Mouse (Mus musculus) CH12.LX (cell line): ENCODE data around the gene Raph1. TPM values are rescaled to one million over a fixed set of nuclear protein-coding genes. Genes with fewer than 3 reads are reported as not detected.

Experiments
- DNase-seq: peaks from one replicate; pipeline ENCODE4 v3.0.0-alpha.2; 2013; ENCODE audit errors: extremely low read depth
- H3K27ac ChIP-seq: 2 replicates; pipeline ENCODE4 v1.5.1; 2012; ENCODE audit warnings: low read depth, mild to moderate bottlenecking, control low read depth, moderate library complexity; ENCODE audit not compliant: insufficient read depth
- H3K27me3 ChIP-seq: replicated peaks from 2 replicates; pipeline ENCODE3; 2012; ENCODE audit warnings: inconsistent platforms
- H3K36me3 ChIP-seq, 2 experiments: replicated peaks in 1 of 2; 2 replicates each; pipeline versions ENCODE3 to v1.6.1; 2012; ENCODE audit warnings: inconsistent platforms in 1 of 2, low read length in 1 of 2, mild to moderate bottlenecking in 1 of 2, mixed read lengths in 1 of 2, moderate library complexity in 1 of 2; ENCODE audit not compliant: control insufficient read depth in 1 of 2, insufficient read depth in 1 of 2
- H3K4me1 ChIP-seq, 2 experiments: 2 replicates each; pipeline ENCODE4 v1.6.1; 2012; ENCODE audit warnings: inconsistent platforms in 1 of 2, moderate library complexity in 1 of 2; ENCODE audit not compliant: insufficient read depth in 2 of 2, control insufficient read depth in 1 of 2
- H3K4me2 ChIP-seq: 2 replicates; pipeline ENCODE4 v1.6.1; 2012; ENCODE audit warnings: low read depth, mild to moderate bottlenecking, control low read depth; ENCODE audit not compliant: poor library complexity, insufficient read depth, severe bottlenecking
- H3K4me3 ChIP-seq, 3 experiments: fragments of 150-350 bp in 1 of 3; sonication (generic) in 1 of 3; replicated peaks in 1 of 3; 2 replicates each; pipeline versions ENCODE3 to v1.5.1; 2011 to 2012; ENCODE audit warnings: low read depth in 2 of 3, low read length in 2 of 3, mild to moderate bottlenecking in 2 of 3, moderate library complexity in 2 of 3, control low read depth in 1 of 3, improper control_type of control experiment in 1 of 3, inconsistent platforms in 1 of 3, mixed read lengths in 1 of 3; ENCODE audit not compliant: poor library complexity in 1 of 3
- H3K79me2 ChIP-seq: replicated peaks from 2 replicates; pipeline ENCODE4 v1.6.1; 2012; ENCODE audit warnings: mild to moderate bottlenecking, moderate library complexity; ENCODE audit not compliant: control insufficient read depth, poor library complexity, insufficient read depth, severe bottlenecking; ENCODE audit errors: extremely low read depth
- H3K9ac ChIP-seq: 2 replicates; pipeline ENCODE4 v1.6.1; 2012; ENCODE audit warnings: low read depth, mild to moderate bottlenecking, control low read depth, moderate library complexity; ENCODE audit not compliant: insufficient read depth
- H3K9me3 ChIP-seq: replicated peaks from 2 replicates; pipeline ENCODE3; 2012; ENCODE audit warnings: low read length, inconsistent platforms, mixed read lengths
- BHLHE40 ChIP-seq: IDR thresholded peaks from 2 replicates; pipeline ENCODE4 v1.6.1; 2011; ENCODE audit warnings: mild to moderate bottlenecking, low read depth, low read length, improper control_type of control experiment
- CTCF ChIP-seq, 2 experiments: IDR thresholded peaks in 1 of 2; conservative IDR thresholded peaks in 1 of 2; 2 replicates each; pipeline ENCODE4 v1.5.1; 2011 to 2012; ENCODE audit warnings: low read depth in 2 of 2, low read length in 2 of 2, improper control_type of control experiment in 1 of 2, inconsistent platforms in 1 of 2, mild to moderate bottlenecking in 1 of 2, moderate library complexity in 1 of 2
- ELF1 ChIP-seq: IDR thresholded peaks from 2 replicates; pipeline ENCODE4 v1.6.1; 2014; ENCODE audit warnings: low read depth, mild to moderate bottlenecking, inconsistent platforms, low read length, improper control_type of control experiment
- EP300 ChIP-seq: IDR thresholded peaks from 2 replicates; pipeline ENCODE4 v1.6.1; 2011; ENCODE audit warnings: low read length, improper control_type of control experiment
- ETS1 ChIP-seq: conservative IDR thresholded peaks from 2 replicates; pipeline ENCODE4 v1.6.1; 2012; ENCODE audit warnings: low read depth, mild to moderate bottlenecking, inconsistent platforms, low read length, improper control_type of control experiment, moderate library complexity
- GABPA ChIP-seq: IDR thresholded peaks from 2 replicates; pipeline ENCODE4 v1.6.1; 2012; ENCODE audit warnings: low read depth, low read length, improper control_type of control experiment, inconsistent platforms; ENCODE audit not compliant: insufficient replicate concordance
- KAT2A ChIP-seq: IDR thresholded peaks from 2 replicates; pipeline ENCODE4 v1.6.1; 2012; ENCODE audit warnings: low read length, improper control_type of control experiment, inconsistent platforms; ENCODE audit not compliant: insufficient replicate concordance
- MYC ChIP-seq: IDR thresholded peaks from 2 replicates; pipeline ENCODE4 v1.6.1; 2011; ENCODE audit warnings: low read depth, mild to moderate bottlenecking, improper control_type of control experiment, low read length
- POLR2A ChIP-seq: IDR thresholded peaks from 2 replicates; pipeline ENCODE4 v1.6.1; 2011; ENCODE audit warnings: low read depth, mild to moderate bottlenecking, improper control_type of control experiment, low read length
- SMC3 ChIP-seq: IDR thresholded peaks from 2 replicates; pipeline ENCODE4 v1.6.1; 2011; ENCODE audit warnings: low read depth, low read length, improper control_type of control experiment
- TBP ChIP-seq: conservative IDR thresholded peaks from 2 replicates; pipeline ENCODE4 v1.6.1; 2011; ENCODE audit warnings: low read depth, low read length, improper control_type of control experiment
- UBTF ChIP-seq: IDR thresholded peaks from 2 replicates; pipeline ENCODE4 v1.6.1; 2012; ENCODE audit warnings: low read depth, mild to moderate bottlenecking, inconsistent platforms, low read length, improper control_type of control experiment, moderate library complexity
- USF2 ChIP-seq: conservative IDR thresholded peaks from 2 replicates; pipeline ENCODE4 v1.6.1; 2011; ENCODE audit warnings: low read depth, low read length, improper control_type of control experiment
- ZC3H11A ChIP-seq: IDR thresholded peaks from 2 replicates; pipeline ENCODE4 v1.6.1; 2012; ENCODE audit warnings: low read depth, mild to moderate bottlenecking, inconsistent platforms, low read length, improper control_type of control experiment
- ZKSCAN1 ChIP-seq: IDR thresholded peaks from 2 replicates; pipeline ENCODE4 v1.6.1; 2012; ENCODE audit warnings: low read depth, inconsistent platforms, low read length, improper control_type of control experiment, borderline replicate concordance
- dilution Hi-C: fragments of 300-500 bp; cut with MboI; formaldehyde crosslinking; loops from 2 replicates; pipeline ENCODE4 v1.14.3; 2020; ENCODE audit warnings: low sequenced_read_pairs; ENCODE audit not compliant: extremely low pct_unique_long_range_greater_than_20kb, extremely low pct_ligation_motif_present
- in situ Hi-C: fragments of 300-500 bp; cut with MboI; formaldehyde crosslinking; loops from 3 replicates; pipeline ENCODE4 v1.14.3; 2019; ENCODE audit warnings: low sequenced_read_pairs, low pct_ligation_motif_present, low pct_unique_long_range_greater_than_20kb, mixed read lengths
- polyA plus RNA-seq: library from polyadenylated mRNA; unstranded; fragments of >175 nt; gene quantifications from 2 replicates; pipeline ENCODE4 v1.2.1, GENCODE M21; 2012; ENCODE audit warnings: low read depth; ENCODE audit not compliant: insufficient read length
- total RNA-seq, 2 experiments: library from RNA; depleted of rRNA; stranded (reverse); fragments of 300-350 nt in 1 of 2; fragments of >200 nt in 1 of 2; gene quantifications; 2 replicates each; pipeline ENCODE4 v1.2.3; 2012 to 2014

Gene Raph1
- total and polyA plus RNA-seq, 3 experiments, result 3.7 to 7.6 (median 5.7) TPM

DNA sequence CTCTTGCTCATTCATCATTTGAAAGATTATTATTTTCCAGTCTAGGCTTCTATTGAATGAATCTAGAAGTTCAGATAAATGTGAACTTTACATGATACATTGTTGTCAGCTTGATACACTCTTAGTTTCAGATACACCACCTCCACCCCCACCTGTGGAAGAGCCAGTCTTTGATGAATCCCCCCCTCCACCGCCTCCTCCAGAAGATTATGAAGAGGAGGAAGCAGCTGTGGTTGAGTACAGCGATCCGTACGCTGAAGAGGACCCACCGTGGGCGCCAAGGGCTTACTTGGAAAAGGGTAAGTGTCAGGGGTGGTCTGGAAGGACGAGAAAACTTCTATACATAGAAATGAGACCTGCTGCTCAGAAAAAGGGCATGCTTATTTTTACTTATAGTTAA, 96.4 kb downstream of the Raph1 start:
- no peak for DNase-seq
- in situ Hi-C loops (no loop called here), dilution Hi-C loops (no loop called here)
- Histone ChIP-seq H3K27me3 (no peaks in the 10 kb centered on the region), H3K4me3 (no peak overlapping the region), H3K9me3 (no peaks in the 10 kb centered on the region), H3K79me2 (no peaks in the 10 kb centered on the region), H3K36me3 (peaks cover 6 to 23% of the 10 kb centered on the region in 2 experiments), H3K4me2 (no peak overlapping the region), H3K9ac (no peak overlapping the region), H3K27ac (no peak overlapping the region), H3K4me1 (no peaks in the 10 kb centered on the region)
- TF ChIP-seq KAT2A (no peak), GABPA (no peak), EP300 (no peak), CTCF (conservative IDR thresholded peaks at IDR 0.05 in 1 of 2, IDR thresholded peaks at IDR 0.05 in 1 of 2; ENCODE audit: low read depth in 2 of 2, low read length in 2 of 2) (no peak), ZKSCAN1 (no peak), UBTF (no peak)

DNA sequence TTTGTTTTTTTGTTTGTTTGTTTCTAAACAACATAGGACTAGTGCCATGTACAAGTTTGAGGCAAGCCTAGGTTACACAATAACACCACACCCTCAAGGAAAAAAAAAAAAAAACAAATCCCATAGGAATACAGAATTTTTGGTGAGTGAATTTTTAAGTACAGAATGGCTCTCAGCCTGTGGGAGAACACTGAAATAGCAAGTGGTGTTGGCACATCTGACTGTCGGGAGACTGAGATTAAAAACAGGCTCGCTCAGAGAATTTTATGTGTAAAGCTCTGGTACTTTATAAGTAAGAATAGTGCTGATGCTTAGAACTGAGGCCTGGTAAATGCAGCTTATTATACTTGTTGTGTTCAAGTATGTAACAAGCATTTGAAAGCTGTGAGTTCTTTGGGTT, 97.4 kb downstream of the Raph1 start:
- TF ChIP-seq ZC3H11A (no peak), MYC (no peak), BHLHE40 (no peak), CTCF (conservative IDR thresholded peaks at IDR 0.05 in 1 of 2, IDR thresholded peaks at IDR 0.05 in 1 of 2; ENCODE audit: low read depth in 2 of 2, low read length in 2 of 2) (no peak), POLR2A (no peak), GABPA (no peak), SMC3 (no peak), USF2 (no peak), ZKSCAN1 (no peak), ELF1 (no peak)
- H3K27ac ChIP-seq, result no peak overlapping the region
- in situ Hi-C loops, result no loop called here
- no peaks in the 10 kb centered on the region for H3K4me1 ChIP-seq
- no peaks in the 10 kb centered on the region for H3K79me2 ChIP-seq
- dilution Hi-C loops, result no loop called here
- no peak overlapping the region for H3K4me3 ChIP-seq
- H3K9me3 ChIP-seq, result no peaks in the 10 kb centered on the region
- no peak overlapping the region for H3K4me2 ChIP-seq
- H3K9ac ChIP-seq, result no peak overlapping the region
- peaks cover 6 to 29% of the 10 kb centered on the region in 2 experiments for H3K36me3 ChIP-seq
- no peak for DNase-seq
- H3K27me3 ChIP-seq, result no peaks in the 10 kb centered on the region

DNA sequence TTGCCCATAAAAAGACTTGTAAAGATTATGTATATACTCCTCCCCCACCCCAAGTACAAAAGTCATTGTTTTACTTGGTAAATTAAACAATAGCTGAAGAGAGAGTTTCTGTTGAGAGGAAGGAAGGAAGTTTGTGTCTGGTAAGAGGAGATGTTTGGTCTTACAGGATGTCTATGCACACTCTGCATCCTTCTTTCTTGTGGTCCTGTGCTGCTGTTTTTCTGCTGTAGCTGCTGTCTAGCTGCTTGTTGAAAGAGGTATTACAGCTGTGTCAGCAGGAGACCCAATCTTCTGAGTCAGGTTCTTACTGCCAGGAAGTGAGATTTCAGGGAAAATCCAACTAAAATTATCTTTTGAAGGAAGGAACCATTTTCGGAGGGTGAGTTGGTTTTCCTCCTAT, 106.3 kb downstream of the Raph1 start:
- peaks cover 2 to 11% of the 10 kb centered on the region in 2 experiments for H3K36me3 ChIP-seq
- H3K27me3 ChIP-seq, result no peaks in the 10 kb centered on the region
- H3K4me2 ChIP-seq, result no peak overlapping the region
- TF ChIP-seq ETS1 (no peak), TBP (no peak)
- in situ Hi-C loops (no loop called here), dilution Hi-C loops (no loop called here)
- H3K9ac ChIP-seq, result no peak overlapping the region
- no peak for DNase-seq
- no peaks in the 10 kb centered on the region for H3K9me3 ChIP-seq
- H3K4me1 ChIP-seq, result peaks cover 5 to 12% of the 10 kb centered on the region in 2 experiments; a peak in 3 of 4 replicates
- no peak overlapping the region for H3K4me3 ChIP-seq
- H3K79me2 ChIP-seq, result no peaks in the 10 kb centered on the region
- no peak overlapping the region for H3K27ac ChIP-seq
